Mouse (Mus musculus) liver, adult 10 weeks (tissue): ENCODE measurements around the gene Ctdspl2. TPM values are rescaled to one million over a fixed set of nuclear protein-coding genes. Genes with fewer than 3 reads are reported as not detected.

Experiments
- polyA plus RNA-seq: library from polyadenylated mRNA; stranded (reverse); fragments of 350-450 nt; fragmentation: Illumina TruSeq; extraction: RNeasy Lipid Tissue Mini Kit (QIAGEN cat#74804); gene quantifications from one replicate; pipeline ENCODE4 v1.2.3, GENCODE M21; 2014; ENCODE audit warnings: low read depth, low replicate concordance

Ctdspl2 gene
- polyA plus RNA-seq = 12.6 TPM

GRCm38 (mm10) chr2:121955765-121956223, at the start of gene Ctdspl2, which contains the start of gene Mageb3:
Ctdspl2 (plus strand) TSS chr2:121956001.
Mageb3 (minus strand) TSS chr2:121956092.

GRCm38 (mm10) chr2:122027862-122028755, 72.3 kb downstream of the Ctdspl2 start, which contains the start of gene Eif3j1:
Eif3j1 (plus strand) TSS chr2:122028546.

Other genes starting within 250 kb of the Ctdspl2 start
- gene Frmd5, start 148.9 kb upstream of the Ctdspl2 start, polyA plus RNA-seq = not detected
- 10.6 TPM for gene Casc4, start 89.0 kb upstream of the Ctdspl2 start, polyA plus RNA-seq
- gene Mageb3, start 91 bp downstream of the Ctdspl2 start, polyA plus RNA-seq = not detected
- gene Eif3j1, start 72.5 kb downstream of the Ctdspl2 start, polyA plus RNA-seq = 53.3 TPM
- gene Spg11, start 162.4 kb downstream of the Ctdspl2 start, polyA plus RNA-seq = 2.9 TPM
- gene B2m, start 191.7 kb downstream of the Ctdspl2 start, polyA plus RNA-seq = 9,040 TPM
- gene Trim69, start 204.7 kb downstream of the Ctdspl2 start, polyA plus RNA-seq = not detected
- gene Patl2, start 230.2 kb downstream of the Ctdspl2 start, polyA plus RNA-seq = not detected
- gene Terb2, start 230.3 kb downstream of the Ctdspl2 start, polyA plus RNA-seq = not detected